Mouse (Mus musculus) intestine, embryonic 15.5 days (tissue): ENCODE data around the gene Ankrd13a. TPM values are rescaled to one million over a fixed set of nuclear protein-coding genes. Genes with fewer than 3 reads are reported as not detected.

Experiments used
- ATAC-seq: fragments of 200-750 bp; cut with Nextera tagmentation; 2 replicates; pipeline ENCODE4 v1.8.0; 2017; ENCODE audit warnings: moderate TSS enrichment, moderate library complexity
- H3K27ac ChIP-seq: fragments of 300-500 bp; sonication (generic); 2 replicates; pipeline ENCODE4 v1.5.1; 2015; ENCODE audit warnings: mild to moderate bottlenecking, inconsistent platforms
- H3K27me3 ChIP-seq: fragments of 300-500 bp; sonication (generic); replicated peaks from 2 replicates; pipeline ENCODE4 v1.6.1; 2015; ENCODE audit warnings: inconsistent platforms
- H3K36me3 ChIP-seq: fragments of 300-500 bp; sonication (generic); 2 replicates; pipeline ENCODE4 v1.6.1; 2015; ENCODE audit warnings: inconsistent platforms
- H3K4me1 ChIP-seq: fragments of 300-500 bp; sonication (generic); replicated peaks from 2 replicates; pipeline ENCODE4 v1.6.1; 2015; ENCODE audit warnings: inconsistent platforms
- H3K4me2 ChIP-seq: fragments of 300-500 bp; sonication (generic); replicated peaks from 2 replicates; pipeline ENCODE4 v1.6.1; 2015; ENCODE audit warnings: mild to moderate bottlenecking, inconsistent platforms
- H3K4me3 ChIP-seq: fragments of 300-500 bp; sonication (generic); replicated peaks from 2 replicates; pipeline ENCODE4 v1.5.1; 2015; ENCODE audit warnings: inconsistent platforms
- H3K9ac ChIP-seq: fragments of 300-500 bp; sonication (generic); 2 replicates; pipeline ENCODE4 v1.6.1; 2015; ENCODE audit warnings: inconsistent platforms
- H3K9me3 ChIP-seq: fragments of 300-500 bp; sonication (generic); 2 replicates; pipeline ENCODE4 v1.6.1; 2016; ENCODE audit warnings: inconsistent platforms
- WGBS: fragments of 180-500 bp; shearing (Covaris S2); methylation state at CpG from one replicate; pipeline ENCODE4 v1.1.7; 2015; 5-methylcytosine and 5-hydroxymethylcytosine counted together
- polyA plus RNA-seq: library from polyadenylated mRNA; unstranded; fragments of >200 nt; fragmentation: Nextera tagmentation; extraction: Ambion mirVana; gene quantifications from 2 replicates; pipeline ENCODE4 v1.2.1, GENCODE M21; 2015

The Ankrd13a gene
- polyA plus RNA-seq, 1 experiment from 2014 or later, result 55.3 TPM

- H3K27me3 ChIP-seq, result no peaks in the 10 kb centered on the region
- WGBS, result 67% methylated on average over 7 of the region's 7 CpGs
- H3K9me3 ChIP-seq, result no peaks in the 10 kb centered on the region
- H3K27ac ChIP-seq, result no peak overlapping the region
- H3K4me1 ChIP-seq, result peaks cover 6% of the 10 kb centered on the region; the same call in 1 of the 2 replicates
- H3K9ac ChIP-seq, result no peak overlapping the region
- no peak overlapping the region for H3K4me2 ChIP-seq
- peaks cover 9% of the 10 kb centered on the region; the same call in 1 of the 2 replicates for H3K36me3 ChIP-seq
- no peak for ATAC-seq
- H3K4me3 ChIP-seq, result no peak overlapping the region
Observed at GRCm38 (mm10) chr5:114793317-114793716, 18.8 kb downstream of the Ankrd13a start.

GRCm38 (mm10) chr5:114794609-114795008 is 20.1 kb downstream of the Ankrd13a start:
- H3K9ac ChIP-seq, result no peak overlapping the region
- ATAC-seq, result no peak
- H3K36me3 ChIP-seq, result peaks cover 9% of the 10 kb centered on the region; the same call in 1 of the 2 replicates
- no peaks in the 10 kb centered on the region for H3K9me3 ChIP-seq
- WGBS, result 71% methylated on average over 4 of the region's 4 CpGs
- no peaks in the 10 kb centered on the region for H3K27me3 ChIP-seq
- no peak overlapping the region for H3K4me2 ChIP-seq
- H3K4me1 ChIP-seq, result peaks cover 6% of the 10 kb centered on the region; the same call in 1 of the 2 replicates
- H3K27ac ChIP-seq, result no peak overlapping the region
- H3K4me3 ChIP-seq, result no peak overlapping the region

GRCm38 (mm10) chr5:114795231-114795630 is 20.8 kb downstream of the Ankrd13a start:
- H3K27ac ChIP-seq, result no peak overlapping the region
- 56% methylated on average over 9 of the region's 9 CpGs for WGBS
- no peak for ATAC-seq
- no peak overlapping the region for H3K9ac ChIP-seq
- H3K27me3 ChIP-seq, result no peaks in the 10 kb centered on the region
- H3K9me3 ChIP-seq, result no peaks in the 10 kb centered on the region
- no peak overlapping the region for H3K4me3 ChIP-seq
- H3K4me1 ChIP-seq, result peaks cover 6% of the 10 kb centered on the region; the same call in 1 of the 2 replicates
- H3K4me2 ChIP-seq, result no peak overlapping the region
- peaks cover 9% of the 10 kb centered on the region; the same call in 1 of the 2 replicates for H3K36me3 ChIP-seq

GRCm38 (mm10) chr5:114795653-114796052 is 21.2 kb downstream of the Ankrd13a start:
- H3K36me3 ChIP-seq, result peaks cover 12% of the 10 kb centered on the region; the same call in 1 of the 2 replicates
- H3K27ac ChIP-seq, result no peak overlapping the region
- no peak for ATAC-seq
- no peak overlapping the region for H3K4me3 ChIP-seq
- H3K4me1 ChIP-seq, result peaks cover 6% of the 10 kb centered on the region; the same call in 1 of the 2 replicates
- no peaks in the 10 kb centered on the region for H3K27me3 ChIP-seq
- H3K9me3 ChIP-seq, result no peaks in the 10 kb centered on the region
- WGBS, result 74% methylated on average over 9 of the region's 9 CpGs
- no peak overlapping the region for H3K9ac ChIP-seq
- no peak overlapping the region for H3K4me2 ChIP-seq

- H3K4me1 ChIP-seq, result peaks cover 6% of the 10 kb centered on the region; the same call in 1 of the 2 replicates
- H3K9ac ChIP-seq, result no peak overlapping the region
- H3K4me2 ChIP-seq, result peak overlapping the region; percentile 59
- no peak overlapping the region for H3K27ac ChIP-seq
- H3K27me3 ChIP-seq, result no peaks in the 10 kb centered on the region
- H3K36me3 ChIP-seq, result peaks cover 12% of the 10 kb centered on the region; the same call in 1 of the 2 replicates
- no peaks in the 10 kb centered on the region for H3K9me3 ChIP-seq
- ATAC-seq, result peak; percentile 71
- peak overlapping the region; percentile 26 for H3K4me3 ChIP-seq
- WGBS, result 14% methylated on average over 40 of the region's 40 CpGs
Observed at GRCm38 (mm10) chr5:114796299-114797012, 22.0 kb downstream of the Ankrd13a start.

GRCm38 (mm10) chr5:114797253-114797652 is 22.8 kb downstream of the Ankrd13a start:
- WGBS, result 84% methylated on average over 8 of the region's 8 CpGs
- Histone ChIP-seq H3K4me2 (no peak overlapping the region), H3K27me3 (no peaks in the 10 kb centered on the region), H3K4me1 (peaks cover 6% of the 10 kb centered on the region; the same call in 1 of the 2 replicates), H3K4me3 (no peak overlapping the region), H3K36me3 (peaks cover 18% of the 10 kb centered on the region; the same call in 1 of the 2 replicates), H3K27ac (no peak overlapping the region), H3K9ac (no peak overlapping the region), H3K9me3 (no peaks in the 10 kb centered on the region)
- no peak for ATAC-seq

- H3K9ac ChIP-seq, result no peak overlapping the region
- H3K9me3 ChIP-seq, result no peaks in the 10 kb centered on the region
- H3K36me3 ChIP-seq, result peaks cover 31% of the 10 kb centered on the region
- H3K4me1 ChIP-seq, result peaks cover 6% of the 10 kb centered on the region; the same call in 1 of the 2 replicates
- H3K27me3 ChIP-seq, result no peaks in the 10 kb centered on the region
- H3K4me2 ChIP-seq, result no peak overlapping the region
- ATAC-seq, result no peak
- H3K27ac ChIP-seq, result no peak overlapping the region
- no peak overlapping the region for H3K4me3 ChIP-seq
- 74% methylated on average over 11 of the region's 11 CpGs for WGBS
Observed at GRCm38 (mm10) chr5:114799848-114800247, 25.4 kb downstream of the Ankrd13a start.

- peaks cover 31% of the 10 kb centered on the region for H3K36me3 ChIP-seq
- H3K9me3 ChIP-seq, result no peaks in the 10 kb centered on the region
- H3K4me1 ChIP-seq, result peaks cover 4% of the 10 kb centered on the region
- no peak overlapping the region for H3K4me3 ChIP-seq
- H3K27ac ChIP-seq, result no peak overlapping the region
- H3K9ac ChIP-seq, result no peak overlapping the region
- H3K4me2 ChIP-seq, result no peak overlapping the region
- WGBS, result 16% methylated on average over 8 of the region's 8 CpGs
- ATAC-seq, result peak; percentile 64
- no peaks in the 10 kb centered on the region for H3K27me3 ChIP-seq
Observed at GRCm38 (mm10) chr5:114801049-114801448, 26.6 kb downstream of the Ankrd13a start.

- 92% methylated on average over 6 of the region's 6 CpGs for WGBS
- Histone ChIP-seq H3K27ac (no peak overlapping the region), H3K4me1 (no peaks in the 10 kb centered on the region; the same call in 1 of the 2 replicates), H3K4me2 (no peak overlapping the region), H3K4me3 (no peak overlapping the region), H3K36me3 (peaks cover 31% of the 10 kb centered on the region), H3K27me3 (no peaks in the 10 kb centered on the region), H3K9ac (no peak overlapping the region), H3K9me3 (no peaks in the 10 kb centered on the region)
- ATAC-seq, result no peak
Observed at GRCm38 (mm10) chr5:114801841-114802240, 27.4 kb downstream of the Ankrd13a start.

GRCm38 (mm10) chr5:114803231-114803630 is 28.8 kb downstream of the Ankrd13a start:
- Histone ChIP-seq H3K4me1 (no peaks in the 10 kb centered on the region; the same call in 1 of the 2 replicates), H3K36me3 (peaks cover 29% of the 10 kb centered on the region), H3K4me3 (no peak overlapping the region), H3K9ac (no peak overlapping the region), H3K4me2 (no peak overlapping the region), H3K9me3 (no peaks in the 10 kb centered on the region), H3K27ac (no peak overlapping the region), H3K27me3 (no peaks in the 10 kb centered on the region)
- 89% methylated on average over 13 of the region's 13 CpGs for WGBS
- no peak for ATAC-seq

GRCm38 (mm10) chr5:114804335-114804734 is 29.9 kb downstream of the Ankrd13a start:
- H3K4me3 ChIP-seq, result no peak overlapping the region
- no peak overlapping the region for H3K4me2 ChIP-seq
- no peak for ATAC-seq
- H3K9ac ChIP-seq, result no peak overlapping the region
- H3K27ac ChIP-seq, result no peak overlapping the region
- H3K4me1 ChIP-seq, result no peaks in the 10 kb centered on the region; the same call in 1 of the 2 replicates
- 86% methylated on average over 13 of the region's 13 CpGs for WGBS
- no peaks in the 10 kb centered on the region for H3K27me3 ChIP-seq
- peaks cover 33% of the 10 kb centered on the region for H3K36me3 ChIP-seq
- no peaks in the 10 kb centered on the region for H3K9me3 ChIP-seq

GRCm38 (mm10) chr5:114804958-114805357 is 30.5 kb downstream of the Ankrd13a start:
- no peak overlapping the region for H3K4me3 ChIP-seq
- no peak for ATAC-seq
- 56% methylated on average over 3 of the region's 3 CpGs for WGBS
- no peaks in the 10 kb centered on the region for H3K9me3 ChIP-seq
- H3K27me3 ChIP-seq, result no peaks in the 10 kb centered on the region
- H3K9ac ChIP-seq, result no peak overlapping the region
- H3K4me1 ChIP-seq, result no peaks in the 10 kb centered on the region; the same call in 1 of the 2 replicates
- H3K27ac ChIP-seq, result no peak overlapping the region
- H3K36me3 ChIP-seq, result peaks cover 33% of the 10 kb centered on the region
- no peak overlapping the region for H3K4me2 ChIP-seq
